Mouse (Mus musculus): ENCODE results near the gene Exoc2. TPM values are rescaled to one million over a fixed set of nuclear protein-coding genes. Genes with fewer than 3 reads are reported as not detected.
A peak's percentile ranks its signal among the peaks of the same experiment; 100 is the strongest.

The Exoc2 gene
- polyA plus RNA-seq, 1 experiment from 2014 or later, result 54.6 TPM

- Histone ChIP-seq H3K9me3 (replicated peaks; ENCODE audit: control insufficient read depth, low read length) (no peaks in the 10 kb centered on the region), H3K27ac (ENCODE audit: low read depth, low read length) (no peak overlapping the region), H3K4me2 (ENCODE audit: low read length) (no peak overlapping the region), H3K27me3 (replicated peaks; ENCODE audit: control insufficient read depth, insufficient read depth, low read length) (no peaks in the 10 kb centered on the region), H3K4me1 (ENCODE audit: control insufficient read depth, insufficient read depth, low read length) (no peaks in the 10 kb centered on the region), H3K36me3 (ENCODE audit: control insufficient read depth, insufficient read depth, low read length) (peaks cover 10% of the 10 kb centered on the region; the same call in 1 of the 2 replicates), H3K9ac (ENCODE audit: low read length) (no peak overlapping the region), H3K4me3 (ENCODE audit: low read depth, low read length) (no peak overlapping the region)
- ATAC-seq, result no peak
- WGBS, result 46% methylated on average over 6 of the region's 6 CpGs
- peak; percentile 2 for DNase-seq (ENCODE audit: low spot score)
These were observed 79.8 kb downstream of the Exoc2 start for GRCm38 (mm10) chr13:30894015-30894634.

GRCm38 (mm10) chr13:30892315-30892714 is 81.6 kb downstream of the Exoc2 start:
- no peak overlapping the region for H3K4me3 ChIP-seq (ENCODE audit: low read depth, low read length)
- no peak overlapping the region for H3K27ac ChIP-seq (ENCODE audit: low read depth, low read length)
- no peak for DNase-seq (ENCODE audit: low spot score)
- no peak for ATAC-seq
- no peaks in the 10 kb centered on the region for H3K27me3 ChIP-seq (replicated peaks; ENCODE audit: control insufficient read depth, insufficient read depth, low read length)
- no peak overlapping the region for H3K9ac ChIP-seq (ENCODE audit: low read length)
- H3K36me3 ChIP-seq (ENCODE audit: control insufficient read depth, insufficient read depth, low read length), result 0 out of 2 replicates have a peak, but pooled peaks cover 5% of the 10 kb centered on the region
- H3K4me1 ChIP-seq (ENCODE audit: control insufficient read depth, insufficient read depth, low read length), result no peaks in the 10 kb centered on the region
- H3K4me2 ChIP-seq (ENCODE audit: low read length), result no peak overlapping the region
- H3K9me3 ChIP-seq (replicated peaks; ENCODE audit: control insufficient read depth, low read length), result no peaks in the 10 kb centered on the region
- 67% methylated on average over 4 of the region's 4 CpGs for WGBS

DNA sequence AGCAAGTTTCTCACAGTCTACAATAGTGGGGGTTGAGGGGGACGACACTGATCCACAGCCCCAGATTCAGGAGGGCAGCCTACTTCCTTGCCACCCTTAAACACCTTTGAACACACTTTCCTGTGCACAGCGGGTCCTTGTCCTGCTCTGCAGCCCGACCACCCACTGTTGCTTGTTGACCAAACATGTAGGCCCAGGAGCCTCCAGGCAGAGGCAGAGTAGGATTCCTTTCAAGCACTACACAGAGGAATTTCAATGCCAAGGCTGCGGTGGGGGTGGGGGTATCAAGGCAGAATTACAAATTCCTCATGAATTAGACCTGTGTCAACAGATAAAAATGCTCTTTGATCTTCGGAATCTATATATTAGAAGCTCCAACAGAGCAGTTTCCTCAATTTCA is 82.7 kb downstream of the Exoc2 start:
- H3K4me1 ChIP-seq (ENCODE audit: control insufficient read depth, insufficient read depth, low read length), result no peaks in the 10 kb centered on the region
- 0 out of 2 replicates have a peak, but pooled peaks cover 3% of the 10 kb centered on the region for H3K36me3 ChIP-seq (ENCODE audit: control insufficient read depth, insufficient read depth, low read length)
- no peaks in the 10 kb centered on the region for H3K9me3 ChIP-seq (replicated peaks; ENCODE audit: control insufficient read depth, low read length)
- H3K27me3 ChIP-seq (replicated peaks; ENCODE audit: control insufficient read depth, insufficient read depth, low read length), result no peaks in the 10 kb centered on the region
- 74% methylated on average over 5 of the region's 5 CpGs for WGBS
- no peak overlapping the region for H3K9ac ChIP-seq (ENCODE audit: low read length)
- H3K27ac ChIP-seq (ENCODE audit: low read depth, low read length), result no peak overlapping the region
- DNase-seq (ENCODE audit: low spot score), result no peak
- no peak overlapping the region for H3K4me3 ChIP-seq (ENCODE audit: low read depth, low read length)
- no peak for ATAC-seq
- H3K4me2 ChIP-seq (ENCODE audit: low read length), result no peak overlapping the region

DNA sequence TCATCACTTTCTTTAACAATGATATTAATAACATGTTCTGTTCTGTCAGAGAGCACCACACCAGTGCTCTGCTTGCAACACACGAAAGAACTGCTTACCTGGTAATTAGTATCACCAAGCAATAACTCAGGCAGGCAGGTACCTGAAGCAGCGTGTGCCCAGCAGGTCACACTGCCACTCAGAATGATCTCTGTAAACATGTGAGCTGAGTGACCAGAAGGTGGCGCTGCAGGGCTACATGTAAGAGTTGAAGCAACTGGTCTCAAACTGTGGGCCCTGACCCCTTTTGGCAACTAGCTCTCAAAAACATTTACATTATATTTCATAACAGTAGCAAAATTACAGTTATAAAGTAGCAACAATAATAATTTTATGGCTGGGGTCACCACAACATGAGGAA is 85.4 kb downstream of the Exoc2 start:
- Histone ChIP-seq H3K27me3 (replicated peaks; ENCODE audit: control insufficient read depth, insufficient read depth, low read length) (no peaks in the 10 kb centered on the region), H3K36me3 (ENCODE audit: control insufficient read depth, insufficient read depth, low read length) (peaks cover 9% of the 10 kb centered on the region), H3K4me3 (ENCODE audit: low read depth, low read length) (no peak overlapping the region), H3K9me3 (replicated peaks; ENCODE audit: control insufficient read depth, low read length) (no peaks in the 10 kb centered on the region), H3K27ac (ENCODE audit: low read depth, low read length) (no peak overlapping the region), H3K4me2 (ENCODE audit: low read length) (no peak overlapping the region), H3K9ac (ENCODE audit: low read length) (no peak overlapping the region), H3K4me1 (ENCODE audit: control insufficient read depth, insufficient read depth, low read length) (no peaks in the 10 kb centered on the region)
- 11% methylated on average over 3 of the region's 3 CpGs for WGBS
- peak; percentile 55; the same call in 1 of the 2 replicates for ATAC-seq
- peak; percentile 81 for DNase-seq (ENCODE audit: low spot score)

DNA sequence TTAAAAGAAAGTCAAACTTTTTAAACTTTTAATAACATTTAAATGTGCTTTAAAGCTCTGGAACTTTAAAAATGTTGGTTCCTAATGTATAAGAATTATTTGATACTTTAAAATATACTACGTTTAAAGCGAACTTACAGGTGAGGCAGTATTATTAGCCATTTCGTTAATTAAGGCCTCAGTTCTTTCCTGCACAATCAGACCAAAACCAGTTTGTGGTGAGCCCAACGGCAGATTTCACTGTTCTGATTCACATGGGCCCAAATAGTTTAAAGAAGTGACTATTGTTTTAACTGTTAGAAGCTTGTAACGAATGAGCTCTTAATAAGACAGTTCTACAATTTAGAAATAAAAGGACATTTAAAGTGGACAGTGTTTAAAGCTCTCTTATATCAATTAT is 93.6 kb downstream of the Exoc2 start:
- no peaks in the 10 kb centered on the region for H3K27me3 ChIP-seq (replicated peaks; ENCODE audit: control insufficient read depth, insufficient read depth, low read length)
- DNase-seq (ENCODE audit: low spot score) (no peak), ATAC-seq (no peak)
- H3K4me1 ChIP-seq (ENCODE audit: control insufficient read depth, insufficient read depth, low read length), result no peaks in the 10 kb centered on the region
- H3K4me3 ChIP-seq (ENCODE audit: low read depth, low read length), result no peak overlapping the region
- H3K27ac ChIP-seq (ENCODE audit: low read depth, low read length), result no peak overlapping the region
- H3K9me3 ChIP-seq (replicated peaks; ENCODE audit: control insufficient read depth, low read length), result no peaks in the 10 kb centered on the region
- WGBS, result 76% methylated on average over 5 of the region's 5 CpGs
- H3K4me2 ChIP-seq (ENCODE audit: low read length), result no peak overlapping the region
- H3K36me3 ChIP-seq (ENCODE audit: control insufficient read depth, insufficient read depth, low read length), result peaks cover 25% of the 10 kb centered on the region
- no peak overlapping the region for H3K9ac ChIP-seq (ENCODE audit: low read length)

GRCm38 (mm10) chr13:30879871-30880270 is 94.0 kb downstream of the Exoc2 start:
- H3K27me3 ChIP-seq (replicated peaks; ENCODE audit: control insufficient read depth, insufficient read depth, low read length), result no peaks in the 10 kb centered on the region
- H3K4me2 ChIP-seq (ENCODE audit: low read length), result no peak overlapping the region
- WGBS, result 74% methylated on average over 1 of the region's 1 CpGs
- ATAC-seq (peak; percentile 70), DNase-seq (ENCODE audit: low spot score) (peak; percentile 70)
- no peak overlapping the region for H3K9ac ChIP-seq (ENCODE audit: low read length)
- no peaks in the 10 kb centered on the region for H3K4me1 ChIP-seq (ENCODE audit: control insufficient read depth, insufficient read depth, low read length)
- H3K9me3 ChIP-seq (replicated peaks; ENCODE audit: control insufficient read depth, low read length), result no peaks in the 10 kb centered on the region
- no peak overlapping the region for H3K4me3 ChIP-seq (ENCODE audit: low read depth, low read length)
- no peak overlapping the region for H3K27ac ChIP-seq (ENCODE audit: low read depth, low read length)
- peaks cover 26% of the 10 kb centered on the region for H3K36me3 ChIP-seq (ENCODE audit: control insufficient read depth, insufficient read depth, low read length)

- 89% methylated on average over 3 of the region's 3 CpGs for WGBS
- no peak for ATAC-seq
- H3K27me3 ChIP-seq (replicated peaks; ENCODE audit: control insufficient read depth, insufficient read depth, low read length), result no peaks in the 10 kb centered on the region
- no peak for DNase-seq (ENCODE audit: low spot score)
- no peak overlapping the region for H3K4me2 ChIP-seq (ENCODE audit: low read length)
- H3K36me3 ChIP-seq (ENCODE audit: control insufficient read depth, insufficient read depth, low read length), result peaks cover 46% of the 10 kb centered on the region
- H3K9me3 ChIP-seq (replicated peaks; ENCODE audit: control insufficient read depth, low read length), result no peaks in the 10 kb centered on the region
- H3K9ac ChIP-seq (ENCODE audit: low read length), result no peak overlapping the region
- H3K4me1 ChIP-seq (ENCODE audit: control insufficient read depth, insufficient read depth, low read length), result no peaks in the 10 kb centered on the region
- no peak overlapping the region for H3K4me3 ChIP-seq (ENCODE audit: low read depth, low read length)
- no peak overlapping the region for H3K27ac ChIP-seq (ENCODE audit: low read depth, low read length)
These were observed 98.1 kb downstream of the Exoc2 start for GRCm38 (mm10) chr13:30875825-30876224.

DNA sequence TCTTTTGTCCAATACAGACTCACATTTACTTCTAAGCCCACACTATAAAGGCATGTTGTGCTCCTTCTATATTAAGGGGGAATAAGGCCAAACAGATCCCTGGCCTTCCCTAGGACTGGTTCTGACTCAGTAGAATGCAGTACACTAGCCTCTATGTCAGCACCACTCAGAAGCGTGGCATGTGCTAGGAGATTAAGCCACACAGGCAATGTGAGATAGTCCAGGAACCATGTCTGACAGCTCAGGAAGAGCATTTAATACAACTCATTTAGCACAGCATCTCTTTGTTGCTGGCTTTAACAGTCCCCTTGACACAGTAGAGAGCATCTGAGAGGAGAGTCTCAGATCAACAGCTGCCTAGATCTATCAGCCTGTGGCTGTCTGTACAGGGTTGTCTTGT is 100.4 kb downstream of the Exoc2 start:
- H3K4me3 ChIP-seq (ENCODE audit: low read depth, low read length), result no peak overlapping the region
- H3K27me3 ChIP-seq (replicated peaks; ENCODE audit: control insufficient read depth, insufficient read depth, low read length), result no peaks in the 10 kb centered on the region
- H3K4me2 ChIP-seq (ENCODE audit: low read length), result no peak overlapping the region
- ATAC-seq (no peak), DNase-seq (ENCODE audit: low spot score) (no peak)
- no peak overlapping the region for H3K9ac ChIP-seq (ENCODE audit: low read length)
- H3K4me1 ChIP-seq (ENCODE audit: control insufficient read depth, insufficient read depth, low read length), result no peaks in the 10 kb centered on the region
- WGBS, result 90% methylated on average over 1 of the region's 1 CpGs
- no peak overlapping the region for H3K27ac ChIP-seq (ENCODE audit: low read depth, low read length)
- H3K9me3 ChIP-seq (replicated peaks; ENCODE audit: control insufficient read depth, low read length), result no peaks in the 10 kb centered on the region
- peaks cover 46% of the 10 kb centered on the region for H3K36me3 ChIP-seq (ENCODE audit: control insufficient read depth, insufficient read depth, low read length)

DNA sequence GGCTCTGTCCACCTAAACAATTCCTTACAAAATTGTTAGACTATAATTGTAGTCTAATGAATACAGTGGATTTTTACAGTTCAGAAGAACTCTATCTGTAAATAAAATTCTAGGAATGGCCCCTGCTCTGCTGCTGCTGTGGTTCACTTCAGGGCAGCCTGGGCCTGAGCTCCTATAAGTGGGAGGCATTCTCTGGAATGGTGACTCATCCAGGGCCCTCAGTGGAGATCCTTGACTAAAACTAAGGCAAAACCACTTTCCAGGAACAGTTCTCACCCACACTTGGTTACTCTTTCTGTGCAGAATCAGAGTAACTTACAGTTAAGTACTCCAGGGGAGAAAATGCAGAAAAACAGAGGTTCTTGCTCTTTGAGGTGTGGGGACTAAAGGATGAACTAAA is 108.4 kb downstream of the Exoc2 start:
- Histone ChIP-seq H3K4me3 (ENCODE audit: low read depth, low read length) (no peak overlapping the region), H3K27me3 (replicated peaks; ENCODE audit: control insufficient read depth, insufficient read depth, low read length) (no peaks in the 10 kb centered on the region), H3K27ac (ENCODE audit: low read depth, low read length) (no peak overlapping the region), H3K9ac (ENCODE audit: low read length) (no peak overlapping the region), H3K9me3 (replicated peaks; ENCODE audit: control insufficient read depth, low read length) (no peaks in the 10 kb centered on the region), H3K4me1 (ENCODE audit: control insufficient read depth, insufficient read depth, low read length) (no peaks in the 10 kb centered on the region), H3K4me2 (ENCODE audit: low read length) (no peak overlapping the region), H3K36me3 (ENCODE audit: control insufficient read depth, insufficient read depth, low read length) (peaks cover 30% of the 10 kb centered on the region)
- no peak for DNase-seq (ENCODE audit: low spot score)
- no peak for ATAC-seq

Data from forebrain, embryonic 14.5 days (tissue).